Mouse (Mus musculus): Measurements from ENCODE around the gene Cklf. TPM values are rescaled to one million over a fixed set of nuclear protein-coding genes. Genes with fewer than 3 reads are reported as not detected.

The Cklf gene
- polyA plus RNA-seq, 1 experiment from 2014 or later, result 44.1 TPM

Other genes with a start within 250 kb of the Cklf start
- gene Cdh5, start 149.2 kb upstream of the Cklf start, polyA plus RNA-seq (2015; fragmentation: Nextera tagmentation; extraction: Ambion mirVana), result 8.9 and 9.1 TPM in 2 replicates
- gene Bean1, start 80.4 kb upstream of the Cklf start, polyA plus RNA-seq (2015; fragmentation: Nextera tagmentation; extraction: Ambion mirVana), result 0.75 and 0.87 TPM in 2 replicates
- gene Tk2, start 2.3 kb upstream of the Cklf start, polyA plus RNA-seq (2015; fragmentation: Nextera tagmentation; extraction: Ambion mirVana), result 39.1 and 41.1 TPM in 2 replicates
- gene Cmtm2a, start 42.3 kb downstream of the Cklf start, polyA plus RNA-seq (2015; fragmentation: Nextera tagmentation; extraction: Ambion mirVana), result not detected in 2 replicates
- gene Gm45711, start 59.2 kb downstream of the Cklf start, polyA plus RNA-seq (2015; fragmentation: Nextera tagmentation; extraction: Ambion mirVana), result not detected in 2 replicates
- gene Cmtm1, start 59.3 kb downstream of the Cklf start, polyA plus RNA-seq (2015; fragmentation: Nextera tagmentation; extraction: Ambion mirVana), result not detected in 2 replicates
- gene Gm11020, start 70.7 kb downstream of the Cklf start, polyA plus RNA-seq (2015; fragmentation: Nextera tagmentation; extraction: Ambion mirVana), result not detected in 2 replicates
- gene Cmtm2b, start 71.4 kb downstream of the Cklf start, polyA plus RNA-seq (2015; fragmentation: Nextera tagmentation; extraction: Ambion mirVana), result not detected in 2 replicates
- gene Cmtm3, start 88.5 kb downstream of the Cklf start, polyA plus RNA-seq (2015; fragmentation: Nextera tagmentation; extraction: Ambion mirVana), result 31.6 and 36.1 TPM in 2 replicates
- gene Cmtm4, start 144.9 kb downstream of the Cklf start, polyA plus RNA-seq (2015; fragmentation: Nextera tagmentation; extraction: Ambion mirVana), result 2.6 TPM in 2 replicates
- 108 and 109 TPM in 2 replicates for gene Dync1li2, start 192.2 kb downstream of the Cklf start, polyA plus RNA-seq (2015; fragmentation: Nextera tagmentation; extraction: Ambion mirVana)